Mouse (Mus musculus): ENCODE results near the gene Pdrg1.
A peak's percentile ranks its signal among the peaks of the same experiment; 100 is the strongest.

Gene Pdrg1

GRCm38 (mm10) chr2:153014758-153015593 lies at the start of gene Pdrg1:
Gene Pdrg1, minus strand, starts transcription at chr2:153015427.
- peak; percentile 90 to 95 for DNase-seq (ENCODE audit: low spot score in 2 of 2)

- DNase-seq (ENCODE audit: low spot score in 2 of 2), result no peak
These were observed 49.2 kb upstream of the Pdrg1 start for GRCm38 (mm10) chr2:153064190-153064970.

GRCm38 (mm10) chr2:153063394-153063793 lies 48.2 kb upstream of the Pdrg1 start:
- DNase-seq (ENCODE audit: low spot score in 2 of 2), result no peak

GRCm38 (mm10) chr2:153060216-153060615 lies 45.0 kb upstream of the Pdrg1 start:
- no peak for DNase-seq (ENCODE audit: low spot score in 2 of 2)

- no peak for DNase-seq (ENCODE audit: low spot score in 2 of 2)
These were observed 43.1 kb upstream of the Pdrg1 start for GRCm38 (mm10) chr2:153058365-153058764.

GRCm38 (mm10) chr2:153055270-153055920 lies 40.2 kb upstream of the Pdrg1 start:
- no peak for DNase-seq (ENCODE audit: low spot score in 2 of 2)

- DNase-seq (ENCODE audit: low spot score in 2 of 2), result no peak
These were observed 38.7 kb upstream of the Pdrg1 start for GRCm38 (mm10) chr2:153053896-153054295.

- DNase-seq (ENCODE audit: low spot score in 2 of 2), result no peak
These were observed 37.6 kb upstream of the Pdrg1 start for GRCm38 (mm10) chr2:153052700-153053351.

GRCm38 (mm10) chr2:153051537-153051936 lies 36.3 kb upstream of the Pdrg1 start:
- no peak for DNase-seq (ENCODE audit: low spot score in 2 of 2)

GRCm38 (mm10) chr2:153051095-153051494 lies 35.9 kb upstream of the Pdrg1 start:
- DNase-seq (ENCODE audit: low spot score in 2 of 2), result no peak

- DNase-seq (ENCODE audit: low spot score in 2 of 2), result no peak
These were observed 34.8 kb upstream of the Pdrg1 start for GRCm38 (mm10) chr2:153049997-153050358.

- DNase-seq (ENCODE audit: low spot score in 2 of 2), result no peak
These were observed 34.2 kb upstream of the Pdrg1 start for GRCm38 (mm10) chr2:153049288-153049996.

GRCm38 (mm10) chr2:153047828-153048465 lies 32.7 kb upstream of the Pdrg1 start:
- peak; percentile 10 to 31 for DNase-seq (ENCODE audit: low spot score in 2 of 2)

- DNase-seq (ENCODE audit: low spot score in 2 of 2), result no peak
These were observed 30.7 kb upstream of the Pdrg1 start for GRCm38 (mm10) chr2:153045884-153046299.

- no peak for DNase-seq (ENCODE audit: low spot score in 2 of 2)
These were observed 28.7 kb upstream of the Pdrg1 start for GRCm38 (mm10) chr2:153043886-153044285.

- no peak for DNase-seq (ENCODE audit: low spot score in 2 of 2)
These were observed 21.5 kb upstream of the Pdrg1 start for GRCm38 (mm10) chr2:153036690-153037089.

- no peak for DNase-seq (ENCODE audit: low spot score in 2 of 2)
These were observed 18.5 kb upstream of the Pdrg1 start for GRCm38 (mm10) chr2:153033545-153034230.

GRCm38 (mm10) chr2:153032973-153033372 lies 17.7 kb upstream of the Pdrg1 start:
- no peak for DNase-seq (ENCODE audit: low spot score in 2 of 2)

GRCm38 (mm10) chr2:153032083-153032842 lies 17.0 kb upstream of the Pdrg1 start:
- DNase-seq (ENCODE audit: low spot score in 2 of 2), result peak; percentile 49 to 61

Data from urinary bladder, postnatal 36 days (tissue).